Mouse (Mus musculus) limb, embryonic 12.5 days (tissue): Measurements from ENCODE around the gene Ank3. TPM values are rescaled to one million over a fixed set of nuclear protein-coding genes. Genes with fewer than 3 reads are reported as not detected.

Source experiments
- ATAC-seq: fragments of 200-750 bp; cut with Nextera tagmentation; 2 replicates; pipeline ENCODE4 v1.8.0; 2017; ENCODE audit warnings: low read depth, moderate TSS enrichment; ENCODE audit not compliant: insufficient number of reproducible peaks, insufficient read depth, low FRiP score, low TSS enrichment
- H3K27ac ChIP-seq: fragments of 300-500 bp; sonication (generic); 2 replicates; pipeline ENCODE4 v1.5.1; 2016; ENCODE audit warnings: mild to moderate bottlenecking, moderate library complexity
- H3K27me3 ChIP-seq: fragments of 300-500 bp; sonication (generic); 2 replicates; pipeline ENCODE4 v1.6.1; 2016; ENCODE audit warnings: mild to moderate bottlenecking, moderate library complexity
- H3K36me3 ChIP-seq: fragments of 300-500 bp; sonication (generic); 2 replicates; pipeline ENCODE4 v1.6.1; 2016; ENCODE audit warnings: mild to moderate bottlenecking, moderate library complexity
- H3K4me1 ChIP-seq: fragments of 300-500 bp; sonication (generic); replicated peaks from 2 replicates; pipeline ENCODE4 v1.6.1; 2016
- H3K4me2 ChIP-seq: fragments of 300-500 bp; sonication (generic); 2 replicates; pipeline ENCODE4 v1.6.1; 2016; ENCODE audit warnings: mild to moderate bottlenecking, moderate library complexity
- H3K4me3 ChIP-seq: fragments of 300-500 bp; sonication (generic); replicated peaks from 2 replicates; pipeline ENCODE4 v1.5.1; 2016; ENCODE audit warnings: mild to moderate bottlenecking
- H3K9ac ChIP-seq: fragments of 300-500 bp; sonication (generic); replicated peaks from 2 replicates; pipeline ENCODE4 v1.6.1; 2016; ENCODE audit warnings: mild to moderate bottlenecking, moderate library complexity
- H3K9me3 ChIP-seq: fragments of 300-500 bp; sonication (generic); 2 replicates; pipeline ENCODE4 v1.6.1; 2016; ENCODE audit warnings: mild to moderate bottlenecking, moderate library complexity
- whole genome bisulfite sequencing: fragments of 180-500 bp; shearing (Covaris S2); methylation state at CpG from one replicate; pipeline ENCODE4 v1.1.7; 2016; 5-methylcytosine and 5-hydroxymethylcytosine counted together
- polyA plus RNA-seq: library from polyadenylated mRNA; unstranded; fragments of >200 nt; fragmentation: Nextera tagmentation; extraction: Ambion mirVana; gene quantifications from 2 replicates; pipeline ENCODE4 v1.2.1, GENCODE M21; 2016

Ank3 gene
- polyA plus RNA-seq, 1 experiment from 2014 or later, result 32.5 TPM

GRCm38 (mm10) chr10:69997082-69997481, 598.5 kb downstream of the Ank3 start:
- 91% methylated on average over 8 of the region's 8 CpGs for WGBS

GRCm38 (mm10) chr10:70004058-70004457, 605.5 kb downstream of the Ank3 start:
- Histone ChIP-seq H3K4me3 (no peak overlapping the region), H3K27ac (no peak overlapping the region), H3K9me3 (no peaks in the 10 kb centered on the region), H3K4me2 (no peak overlapping the region), H3K27me3 (no peaks in the 10 kb centered on the region), H3K36me3 (peaks cover 23% of the 10 kb centered on the region), H3K9ac (no peak overlapping the region), H3K4me1 (no peaks in the 10 kb centered on the region)
- WGBS, result 86% methylated on average over 5 of the region's 5 CpGs
- no peak for ATAC-seq

More at GRCm38 (mm10) chr10:69997082-69997481, 598.5 kb downstream of the Ank3 start:
- H3K9ac ChIP-seq, result no peak overlapping the region
- peaks cover 9% of the 10 kb centered on the region for H3K9me3 ChIP-seq
- no peak overlapping the region for H3K4me2 ChIP-seq
- H3K27me3 ChIP-seq, result no peaks in the 10 kb centered on the region
- H3K4me1 ChIP-seq, result no peaks in the 10 kb centered on the region
- H3K36me3 ChIP-seq, result peaks cover 22% of the 10 kb centered on the region
- H3K27ac ChIP-seq, result no peak overlapping the region
- no peak for ATAC-seq
- H3K4me3 ChIP-seq, result no peak overlapping the region

- no peaks in the 10 kb centered on the region for H3K27me3 ChIP-seq
- peaks cover 23% of the 10 kb centered on the region for H3K36me3 ChIP-seq
- no peak overlapping the region for H3K9ac ChIP-seq
- no peak overlapping the region for H3K4me3 ChIP-seq
- 99% methylated on average over 15 of the region's 15 CpGs for WGBS
- ATAC-seq, result no peak
- no peak overlapping the region for H3K4me2 ChIP-seq
- H3K27ac ChIP-seq, result no peak overlapping the region
- no peaks in the 10 kb centered on the region for H3K4me1 ChIP-seq
- H3K9me3 ChIP-seq, result no peaks in the 10 kb centered on the region
These were observed 606.3 kb downstream of the Ank3 start for GRCm38 (mm10) chr10:70004831-70005230.

- WGBS, result 75% methylated on average over 9 of the region's 9 CpGs
- Histone ChIP-seq H3K36me3 (peaks cover 23% of the 10 kb centered on the region), H3K4me3 (no peak overlapping the region), H3K4me1 (peaks cover under 1% of the 10 kb centered on the region; the same call in 1 of the 2 replicates), H3K27me3 (no peaks in the 10 kb centered on the region), H3K9me3 (no peaks in the 10 kb centered on the region), H3K27ac (no peak overlapping the region), H3K4me2 (no peak overlapping the region), H3K9ac (no peak overlapping the region)
- no peak for ATAC-seq
These were observed 607.8 kb downstream of the Ank3 start for GRCm38 (mm10) chr10:70006380-70006779.

- H3K4me2 ChIP-seq, result no peak overlapping the region
- no peak overlapping the region for H3K4me3 ChIP-seq
- ATAC-seq, result no peak
- H3K36me3 ChIP-seq, result peaks cover 13% of the 10 kb centered on the region; the same call in 1 of the 2 replicates
- no peaks in the 10 kb centered on the region for H3K27me3 ChIP-seq
- no peak overlapping the region for H3K27ac ChIP-seq
- no peak overlapping the region for H3K9ac ChIP-seq
- H3K9me3 ChIP-seq, result no peaks in the 10 kb centered on the region
- peaks cover 4% of the 10 kb centered on the region; the same call in 1 of the 2 replicates for H3K4me1 ChIP-seq
- WGBS, result 25% methylated on average over 5 of the region's 5 CpGs
These were observed 613.2 kb downstream of the Ank3 start for GRCm38 (mm10) chr10:70011738-70012137.

GRCm38 (mm10) chr10:70013931-70014330, 615.4 kb downstream of the Ank3 start:
- Histone ChIP-seq H3K4me1 (peaks cover 4% of the 10 kb centered on the region; the same call in 1 of the 2 replicates), H3K36me3 (peaks cover 17% of the 10 kb centered on the region; the same call in 1 of the 2 replicates), H3K4me3 (no peak overlapping the region), H3K9ac (no peak overlapping the region), H3K4me2 (no peak overlapping the region), H3K27ac (no peak overlapping the region), H3K9me3 (no peaks in the 10 kb centered on the region), H3K27me3 (no peaks in the 10 kb centered on the region)
- no peak for ATAC-seq
- 91% methylated on average over 13 of the region's 13 CpGs for WGBS

- Histone ChIP-seq H3K36me3 (peaks cover 23% of the 10 kb centered on the region; the same call in 1 of the 2 replicates), H3K4me2 (no peak overlapping the region), H3K9ac (no peak overlapping the region), H3K27ac (no peak overlapping the region), H3K4me3 (no peak overlapping the region), H3K4me1 (peaks cover 4% of the 10 kb centered on the region; the same call in 1 of the 2 replicates), H3K9me3 (no peaks in the 10 kb centered on the region), H3K27me3 (no peaks in the 10 kb centered on the region)
- ATAC-seq, result no peak
- WGBS, result 79% methylated on average over 9 of the region's 9 CpGs
These were observed 616.6 kb downstream of the Ank3 start for GRCm38 (mm10) chr10:70015201-70015600.

GRCm38 (mm10) chr10:70018691-70019090, 620.1 kb downstream of the Ank3 start:
- Histone ChIP-seq H3K36me3 (peaks cover 29% of the 10 kb centered on the region; the same call in 1 of the 2 replicates), H3K4me2 (no peak overlapping the region), H3K9ac (no peak overlapping the region), H3K4me1 (no peaks in the 10 kb centered on the region), H3K4me3 (no peak overlapping the region), H3K9me3 (no peaks in the 10 kb centered on the region), H3K27me3 (no peaks in the 10 kb centered on the region), H3K27ac (no peak overlapping the region)
- WGBS, result 93% methylated on average over 2 of the region's 2 CpGs
- ATAC-seq, result no peak

- H3K9me3 ChIP-seq, result no peaks in the 10 kb centered on the region
- H3K9ac ChIP-seq, result no peak overlapping the region
- H3K4me2 ChIP-seq, result no peak overlapping the region
- H3K27ac ChIP-seq, result no peak overlapping the region
- H3K27me3 ChIP-seq, result no peaks in the 10 kb centered on the region
- no peak overlapping the region for H3K4me3 ChIP-seq
- no peak for ATAC-seq
- 89% methylated on average over 10 of the region's 10 CpGs for WGBS
- peaks cover 17% of the 10 kb centered on the region; the same call in 1 of the 2 replicates for H3K36me3 ChIP-seq
- no peaks in the 10 kb centered on the region for H3K4me1 ChIP-seq
These were observed 623.1 kb downstream of the Ank3 start for GRCm38 (mm10) chr10:70021667-70022066.

GRCm38 (mm10) chr10:70022596-70022995, 624.0 kb downstream of the Ank3 start:
- H3K27me3 ChIP-seq, result no peaks in the 10 kb centered on the region
- H3K4me1 ChIP-seq, result no peaks in the 10 kb centered on the region
- H3K36me3 ChIP-seq, result peaks cover 17% of the 10 kb centered on the region; the same call in 1 of the 2 replicates
- H3K9ac ChIP-seq, result no peak overlapping the region
- no peak overlapping the region for H3K27ac ChIP-seq
- no peak for ATAC-seq
- no peak overlapping the region for H3K4me3 ChIP-seq
- no peaks in the 10 kb centered on the region for H3K9me3 ChIP-seq
- H3K4me2 ChIP-seq, result no peak overlapping the region
- 56% methylated on average over 5 of the region's 5 CpGs for whole genome bisulfite sequencing

GRCm38 (mm10) chr10:70023861-70024260, 625.3 kb downstream of the Ank3 start:
- no peak for ATAC-seq
- no peak overlapping the region for H3K27ac ChIP-seq
- no peak overlapping the region for H3K9ac ChIP-seq
- H3K36me3 ChIP-seq, result peaks cover 13% of the 10 kb centered on the region; the same call in 1 of the 2 replicates
- H3K4me2 ChIP-seq, result no peak overlapping the region
- 90% methylated on average over 11 of the region's 11 CpGs for WGBS
- no peaks in the 10 kb centered on the region for H3K9me3 ChIP-seq
- no peak overlapping the region for H3K4me3 ChIP-seq
- no peaks in the 10 kb centered on the region for H3K27me3 ChIP-seq
- no peaks in the 10 kb centered on the region for H3K4me1 ChIP-seq

- no peaks in the 10 kb centered on the region for H3K36me3 ChIP-seq
- H3K4me1 ChIP-seq, result no peaks in the 10 kb centered on the region; the same call in 1 of the 2 replicates
- no peak overlapping the region for H3K4me3 ChIP-seq
- H3K9me3 ChIP-seq, result no peaks in the 10 kb centered on the region
- no peak overlapping the region for H3K27ac ChIP-seq
- no peak overlapping the region for H3K9ac ChIP-seq
- ATAC-seq, result no peak
- no peak overlapping the region for H3K4me2 ChIP-seq
- 93% methylated on average over 8 of the region's 8 CpGs for WGBS
- H3K27me3 ChIP-seq, result no peaks in the 10 kb centered on the region
These were observed 633.4 kb downstream of the Ank3 start for GRCm38 (mm10) chr10:70031942-70032341.
